Mouse (Mus musculus): Measurements from ENCODE around the gene Ago3. TPM values are rescaled to one million over a fixed set of nuclear protein-coding genes. Genes with fewer than 3 reads are reported as not detected.

The Ago3 gene
- total RNA-seq (2023): 27.0 to 32.5 TPM (median 28.8 TPM) in 4 replicates

DNA sequence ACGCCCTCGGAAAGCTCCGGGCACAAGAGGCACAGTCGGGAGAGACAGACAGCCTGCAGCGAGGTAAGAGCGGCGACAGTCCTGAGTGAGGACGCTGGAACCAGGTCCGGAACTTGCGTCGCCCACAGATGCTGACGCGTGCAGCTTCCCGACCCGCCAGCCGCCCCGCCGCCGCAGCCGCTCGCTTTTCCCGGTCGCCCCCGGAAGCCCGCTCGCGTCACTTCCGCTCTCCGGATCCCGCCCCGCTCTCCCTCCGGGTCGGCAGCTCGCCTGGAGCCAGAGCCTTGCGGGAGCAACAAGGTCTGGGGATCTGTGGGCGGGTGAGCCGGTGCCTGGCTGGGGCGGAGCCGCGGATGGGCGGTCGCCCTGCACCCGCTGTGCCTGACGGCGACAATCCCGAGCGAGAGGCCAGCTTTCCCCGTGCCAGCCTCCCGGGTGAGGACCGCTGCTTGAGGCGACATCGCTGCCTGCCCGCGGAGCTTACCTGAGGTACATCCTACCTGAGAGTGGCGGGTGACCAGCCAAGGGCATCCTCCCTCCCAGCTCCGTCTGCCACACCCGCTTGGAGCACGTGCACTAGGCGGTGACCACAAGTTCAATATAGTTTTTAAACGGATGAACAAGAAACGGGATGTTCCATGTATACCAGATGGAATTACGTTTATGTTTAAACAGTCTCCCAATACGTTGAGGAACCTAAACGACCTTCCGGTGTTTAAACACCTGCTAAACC is at the start of gene Ago3:
TSS of gene Ago3 (minus strand) at position 210 of the 733 bp plus-strand sequence.

DNA sequence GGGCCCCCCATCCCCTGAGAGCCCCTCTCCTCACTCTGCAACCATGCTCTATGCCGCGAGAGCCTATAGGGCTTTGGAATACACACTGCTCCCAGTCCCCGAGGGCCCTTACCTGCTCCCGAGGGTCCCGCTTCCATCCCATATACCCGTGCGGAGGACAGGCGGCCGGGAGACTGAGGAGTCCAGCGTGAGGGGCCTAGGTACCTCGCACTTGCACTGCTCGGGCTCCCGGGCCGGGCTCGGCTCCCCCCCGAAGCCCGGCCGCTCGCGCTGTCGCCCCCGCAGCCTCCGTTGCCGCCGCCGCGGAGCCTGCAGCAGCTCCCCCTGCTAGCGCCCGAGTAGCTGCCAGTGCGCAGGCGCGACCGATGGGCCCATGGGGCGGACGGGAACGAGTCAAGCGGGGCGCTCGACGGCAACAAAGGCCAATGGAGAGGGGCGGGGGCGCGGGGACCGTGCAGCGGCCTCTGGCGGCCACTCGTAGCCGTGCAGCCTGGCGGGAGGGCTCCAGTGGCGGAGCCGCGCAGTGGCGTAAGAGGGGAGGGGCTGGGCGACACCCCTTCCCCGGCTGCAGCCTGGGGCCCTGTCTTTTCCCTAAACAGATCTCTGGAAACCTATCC is 39.0 kb upstream of the Ago3 start, which contains the start of gene Ago1:
TSS of gene Ago1 (minus strand) at position 299 of the 617 bp plus-strand sequence.

DNA sequence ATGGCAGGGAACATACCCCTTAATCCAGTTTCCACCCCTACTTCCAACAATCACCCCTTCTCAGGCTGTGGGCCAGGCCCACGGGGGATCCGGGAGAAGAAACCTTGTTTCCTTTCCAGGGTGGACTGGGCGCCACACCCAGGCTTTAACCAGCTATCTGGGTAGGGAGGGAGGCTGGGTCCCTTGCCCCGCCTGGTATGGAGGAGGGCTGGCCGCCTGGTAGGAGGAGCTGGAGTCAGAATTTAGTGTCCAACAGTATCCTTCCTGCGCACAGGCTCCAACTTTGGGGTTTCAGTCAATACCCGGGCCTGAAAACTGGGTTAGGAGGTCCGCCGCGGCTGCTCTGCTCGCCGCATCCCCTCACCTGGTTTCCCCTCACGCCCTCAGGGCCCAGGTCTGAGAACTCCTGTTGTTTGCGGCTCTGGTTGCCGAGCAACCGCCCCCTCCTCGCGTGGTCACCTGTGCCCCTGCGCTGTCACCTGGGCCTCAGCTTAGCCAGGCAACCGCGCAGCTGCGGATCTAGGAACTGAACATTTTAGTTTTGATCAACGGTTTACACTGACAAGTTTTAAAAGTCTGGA is 104.0 kb downstream of the Ago3 start, which contains the start of gene Tekt2:
TSS of gene Tekt2 (minus strand) at position 408 of the 581 bp plus-strand sequence.

GRCm38 (mm10) chr4:126321111-126321853 is 108.1 kb downstream of the Ago3 start, which contains the start of gene Adprhl2:
Gene Adprhl2, minus strand, starts transcription at chr4:126321703.

DNA sequence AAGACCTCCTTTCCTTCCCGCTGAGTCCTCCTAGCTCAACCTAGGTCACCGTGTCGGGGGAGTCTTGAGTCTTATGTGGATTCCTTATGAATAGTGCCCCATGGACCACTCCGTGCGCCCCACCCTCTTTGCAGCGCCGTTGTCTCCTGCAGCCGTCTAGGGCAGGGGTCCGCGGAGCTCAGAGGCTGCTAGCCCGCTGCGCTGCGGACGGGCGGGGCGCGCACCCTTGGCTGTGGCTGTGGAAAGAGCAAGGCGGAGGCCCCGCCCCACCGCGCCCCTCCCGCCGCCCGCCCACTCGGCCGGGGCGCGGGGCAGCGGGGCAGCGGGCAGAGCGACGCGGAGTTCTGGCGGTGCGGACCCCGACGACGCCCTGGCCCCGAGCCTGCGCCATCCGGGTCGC is 142.9 kb downstream of the Ago3 start, which contains the start of gene Col8a2:
TSS of gene Col8a2 (plus strand) at position 302 of the 400 bp plus-strand sequence.

Other genes with a start within 250 kb of the Ago3 start
- 570 to 644 TPM (median 635 TPM) in 4 replicates for gene Thrap3, start 226.8 kb downstream of the Ago3 start, total RNA-seq (2023)
- gene Map7d1, start 173.2 kb downstream of the Ago3 start, total RNA-seq (2023): 45.8 to 61.0 TPM (median 54.2 TPM) in 4 replicates
- 39.9 to 47.8 TPM (median 42.9 TPM) in 4 replicates for gene Trappc3, start 167.2 kb downstream of the Ago3 start, total RNA-seq (2023)
- gene Col8a2, start 142.8 kb downstream of the Ago3 start, total RNA-seq (2023): not detected in 4 replicates
- 31.4 to 44.4 TPM (median 37.4 TPM) in 4 replicates for gene Adprhl2, start 107.9 kb downstream of the Ago3 start, total RNA-seq (2023)
- not detected in 4 replicates for gene Tekt2, start 103.9 kb downstream of the Ago3 start, total RNA-seq (2023)
- gene Ago1, start 39.0 kb upstream of the Ago3 start, total RNA-seq (2023): 54.6 to 60.3 TPM (median 57.6 TPM) in 4 replicates
- 9.9 to 11.2 TPM (median 10.3 TPM) in 4 replicates for gene Ago4, start 103.9 kb upstream of the Ago3 start, total RNA-seq (2023)
- gene Clspn, start 127.4 kb upstream of the Ago3 start, total RNA-seq (2023): 10.1 to 12.9 TPM (median 12.4 TPM) in 4 replicates
- 0.79 to 1.3 TPM (median 1.2 TPM) in 4 replicates for gene 5730409E04Rik, start 180.3 kb upstream of the Ago3 start, total RNA-seq (2023)
- gene Psmb2, start 248.1 kb upstream of the Ago3 start, total RNA-seq (2023): 86.5 to 98.6 TPM (median 93.9 TPM) in 4 replicates